Mouse (Mus musculus) limb, embryonic 15.5 days (tissue): ENCODE data around the gene Tubb2b. TPM values are rescaled to one million over a fixed set of nuclear protein-coding genes. Genes with fewer than 3 reads are reported as not detected.

ENCODE experiments used
- ATAC-seq: fragments of 200-750 bp; cut with Nextera tagmentation; 2 replicates; pipeline ENCODE4 v1.8.0; 2017; ENCODE audit warnings: low read depth, moderate TSS enrichment; ENCODE audit not compliant: insufficient number of reproducible peaks, low FRiP score, low TSS enrichment
- H3K27ac ChIP-seq: fragments of 300-500 bp; sonication (generic); 2 replicates; pipeline ENCODE4 v1.5.1; 2015; ENCODE audit warnings: moderate library complexity, mild to moderate bottlenecking, inconsistent platforms
- H3K27me3 ChIP-seq: fragments of 300-500 bp; sonication (generic); 2 replicates; pipeline ENCODE4 v1.6.1; 2015; ENCODE audit warnings: inconsistent platforms
- H3K36me3 ChIP-seq: fragments of 300-500 bp; sonication (generic); 2 replicates; pipeline ENCODE4 v1.6.1; 2015; ENCODE audit warnings: inconsistent platforms
- H3K4me1 ChIP-seq: fragments of 300-500 bp; sonication (generic); 2 replicates; pipeline ENCODE4 v1.6.1; 2015; ENCODE audit warnings: inconsistent platforms
- H3K4me2 ChIP-seq: fragments of 300-500 bp; sonication (generic); 2 replicates; pipeline ENCODE4 v1.6.1; 2015; ENCODE audit warnings: mild to moderate bottlenecking, inconsistent platforms
- H3K4me3 ChIP-seq: fragments of 300-500 bp; sonication (generic); 2 replicates; pipeline ENCODE4 v1.5.1; 2015; ENCODE audit warnings: mild to moderate bottlenecking, inconsistent platforms
- H3K9ac ChIP-seq: fragments of 300-500 bp; sonication (generic); 2 replicates; pipeline ENCODE4 v1.6.1; 2015; ENCODE audit warnings: inconsistent platforms
- H3K9me3 ChIP-seq: fragments of 300-500 bp; sonication (generic); 2 replicates; pipeline ENCODE4 v1.6.1; 2016; ENCODE audit warnings: inconsistent platforms
- WGBS: fragments of 180-500 bp; shearing (Covaris S2); methylation state at CpG from one replicate; pipeline ENCODE4 v1.1.7; 2015; 5-methylcytosine and 5-hydroxymethylcytosine counted together
- polyA plus RNA-seq: library from polyadenylated mRNA; unstranded; fragments of >200 nt; fragmentation: Nextera tagmentation; extraction: Ambion mirVana; gene quantifications from 2 replicates; pipeline ENCODE4 v1.2.1, GENCODE M21; 2015

Gene Tubb2b
- polyA plus RNA-seq, 1 experiment from 2014 or later: 33.5 TPM

- Histone ChIP-seq H3K9ac (no peak overlapping the region), H3K4me3 (no peak overlapping the region), H3K36me3 (no peaks in the 10 kb centered on the region), H3K4me2 (no peak overlapping the region), H3K9me3 (no peaks in the 10 kb centered on the region), H3K4me1 (no peaks in the 10 kb centered on the region), H3K27me3 (no peaks in the 10 kb centered on the region), H3K27ac (no peak overlapping the region)
- 74% methylated on average over 6 of the region's 6 CpGs for WGBS
- ATAC-seq: no peak
Observed at GRCm38 (mm10) chr13:34116508-34116907, 13.8 kb downstream of the Tubb2b start.

GRCm38 (mm10) chr13:34114654-34115053 lies 15.6 kb downstream of the Tubb2b start:
- WGBS: 55% methylated on average over 4 of the region's 4 CpGs
- Histone ChIP-seq H3K4me2 (no peak overlapping the region), H3K36me3 (no peaks in the 10 kb centered on the region), H3K4me3 (no peak overlapping the region), H3K9ac (no peak overlapping the region), H3K4me1 (no peaks in the 10 kb centered on the region), H3K9me3 (no peaks in the 10 kb centered on the region), H3K27me3 (no peaks in the 10 kb centered on the region), H3K27ac (no peak overlapping the region)
- ATAC-seq: no peak

GRCm38 (mm10) chr13:34113086-34113485 lies 17.2 kb downstream of the Tubb2b start:
- 89% methylated on average over 3 of the region's 3 CpGs for WGBS

DNA sequence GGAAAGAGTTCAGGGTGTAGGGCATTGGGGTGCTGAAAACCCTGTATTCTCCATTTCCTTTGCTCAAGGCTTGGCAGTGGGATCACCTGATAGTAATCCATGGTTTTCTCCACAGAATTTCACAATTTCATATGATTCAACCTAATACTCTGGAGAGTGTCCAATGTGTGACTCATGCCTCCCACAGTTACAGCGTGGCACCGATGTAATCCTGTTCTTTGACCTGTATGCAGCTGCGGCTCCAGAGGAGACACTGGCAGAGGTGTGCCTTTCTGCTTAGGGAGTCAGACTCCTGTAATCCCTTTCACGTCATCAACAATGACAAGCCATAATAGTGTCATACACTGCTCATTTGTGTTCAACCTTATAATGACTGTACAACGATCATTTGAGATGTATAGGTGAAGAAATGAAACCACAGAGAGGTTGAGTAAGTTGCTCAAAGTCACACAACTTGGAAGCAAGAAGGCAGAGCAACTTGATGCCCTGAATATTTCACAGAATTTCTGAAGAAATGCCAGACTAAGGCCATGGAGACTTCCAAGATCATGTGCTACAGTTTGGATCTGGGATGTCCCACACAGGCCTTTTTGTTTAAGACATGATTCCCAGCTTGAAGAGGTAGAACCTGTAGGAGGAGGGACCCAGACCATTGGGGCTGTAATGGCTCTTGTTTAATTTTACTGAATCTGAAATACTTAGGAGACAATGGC lies 17.7 kb downstream of the Tubb2b start:
- WGBS: 64% methylated on average over 5 of the region's 5 CpGs
- Histone ChIP-seq H3K4me3 (no peak overlapping the region), H3K27ac (no peak overlapping the region), H3K9me3 (no peaks in the 10 kb centered on the region), H3K9ac (no peak overlapping the region), H3K36me3 (no peaks in the 10 kb centered on the region), H3K4me2 (no peak overlapping the region), H3K27me3 (no peaks in the 10 kb centered on the region), H3K4me1 (no peaks in the 10 kb centered on the region)
- ATAC-seq: no peak

More at GRCm38 (mm10) chr13:34113086-34113485, 17.2 kb downstream of the Tubb2b start:
- no peak overlapping the region for H3K4me3 ChIP-seq
- H3K36me3 ChIP-seq: no peaks in the 10 kb centered on the region
- H3K27me3 ChIP-seq: no peaks in the 10 kb centered on the region
- H3K4me1 ChIP-seq: no peaks in the 10 kb centered on the region
- no peak overlapping the region for H3K27ac ChIP-seq
- H3K9me3 ChIP-seq: no peaks in the 10 kb centered on the region
- no peak overlapping the region for H3K4me2 ChIP-seq
- H3K9ac ChIP-seq: no peak overlapping the region
- ATAC-seq: no peak

DNA sequence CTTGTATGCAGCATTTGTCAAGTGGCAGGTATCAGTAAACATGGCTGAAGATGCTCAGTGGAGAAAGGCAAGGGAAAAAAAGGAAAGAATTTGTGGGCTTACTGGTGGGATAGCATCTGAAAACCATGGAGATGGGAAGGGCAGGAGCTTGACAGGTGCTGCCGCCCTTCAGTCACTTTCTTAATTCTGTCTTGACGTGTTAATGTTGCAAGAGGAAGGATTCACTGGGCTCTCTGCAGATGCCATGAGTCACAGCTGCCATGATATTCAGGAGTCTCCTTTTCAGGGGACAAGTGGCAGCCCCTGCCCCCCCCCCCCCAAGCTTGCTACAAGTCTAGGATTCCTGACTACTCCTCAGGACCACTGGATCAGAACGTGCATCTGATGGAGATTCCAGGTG lies 18.4 kb downstream of the Tubb2b start:
- H3K4me3 ChIP-seq: no peak overlapping the region
- whole genome bisulfite sequencing: 78% methylated on average over 3 of the region's 3 CpGs
- no peak for ATAC-seq

DNA sequence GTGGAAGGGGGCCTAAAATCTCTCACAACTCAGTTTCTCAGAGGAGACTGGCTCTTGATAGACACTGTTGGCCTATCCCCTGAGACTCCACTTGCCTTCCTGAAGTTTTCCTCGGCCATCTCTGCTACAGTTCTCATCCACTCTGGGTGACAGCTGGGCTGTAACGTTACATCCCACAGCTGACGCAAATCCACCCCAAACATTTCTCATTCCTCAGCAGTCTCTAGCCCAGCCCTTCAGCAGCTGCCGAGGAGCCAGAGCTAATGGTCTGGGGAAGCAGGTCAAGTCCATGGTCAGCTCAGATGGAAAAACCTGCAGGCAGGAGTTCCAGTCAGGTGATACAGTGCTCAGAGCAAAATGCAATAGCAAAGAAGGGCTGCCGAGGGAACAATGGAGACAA lies 19.2 kb downstream of the Tubb2b start:
- Histone ChIP-seq H3K36me3 (no peaks in the 10 kb centered on the region), H3K27me3 (no peaks in the 10 kb centered on the region), H3K27ac (no peak overlapping the region), H3K4me2 (no peak overlapping the region), H3K9ac (no peak overlapping the region), H3K4me3 (no peak overlapping the region), H3K4me1 (no peaks in the 10 kb centered on the region), H3K9me3 (no peaks in the 10 kb centered on the region)
- no peak for ATAC-seq
- 65% methylated on average over 5 of the region's 5 CpGs for WGBS

More for the DNA sequence above, 18.4 kb downstream of the Tubb2b start:
- Histone ChIP-seq H3K9me3 (no peaks in the 10 kb centered on the region), H3K4me1 (no peaks in the 10 kb centered on the region), H3K4me2 (no peak overlapping the region), H3K36me3 (no peaks in the 10 kb centered on the region), H3K9ac (no peak overlapping the region), H3K27me3 (no peaks in the 10 kb centered on the region), H3K27ac (no peak overlapping the region)

DNA sequence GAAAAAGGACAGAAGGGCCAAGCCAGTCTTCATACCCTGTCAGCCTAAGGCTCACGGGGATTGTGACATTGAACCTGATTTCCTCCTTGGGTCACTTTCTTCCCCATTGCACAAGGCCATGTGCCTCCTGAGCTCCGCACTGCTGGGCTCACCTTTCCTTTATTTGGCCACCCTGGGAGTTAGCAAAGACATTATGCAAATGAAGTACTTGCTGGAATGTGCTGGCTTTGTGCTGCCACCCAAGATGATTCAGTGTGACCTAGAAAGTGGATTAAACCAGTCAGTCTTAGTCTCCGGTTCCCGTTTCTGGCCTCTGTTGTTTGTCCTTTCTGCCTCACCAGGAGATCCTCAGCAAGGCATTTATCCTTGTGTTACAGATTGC lies 20.6 kb downstream of the Tubb2b start:
- WGBS: 70% methylated on average over 4 of the region's 4 CpGs
- ATAC-seq: no peak
- no peak overlapping the region for H3K4me3 ChIP-seq
- no peaks in the 10 kb centered on the region for H3K9me3 ChIP-seq
- no peaks in the 10 kb centered on the region for H3K4me1 ChIP-seq
- no peak overlapping the region for H3K4me2 ChIP-seq
- H3K9ac ChIP-seq: no peak overlapping the region
- no peak overlapping the region for H3K27ac ChIP-seq
- H3K36me3 ChIP-seq: no peaks in the 10 kb centered on the region
- H3K27me3 ChIP-seq: no peaks in the 10 kb centered on the region

- Histone ChIP-seq H3K4me3 (no peak overlapping the region), H3K36me3 (no peaks in the 10 kb centered on the region), H3K4me2 (no peak overlapping the region), H3K4me1 (no peaks in the 10 kb centered on the region), H3K27me3 (no peaks in the 10 kb centered on the region), H3K9ac (no peak overlapping the region), H3K27ac (no peak overlapping the region), H3K9me3 (no peaks in the 10 kb centered on the region)
- WGBS: 84% methylated on average over 4 of the region's 4 CpGs
- ATAC-seq: no peak
Observed at GRCm38 (mm10) chr13:34109035-34109676, 21.1 kb downstream of the Tubb2b start.

DNA sequence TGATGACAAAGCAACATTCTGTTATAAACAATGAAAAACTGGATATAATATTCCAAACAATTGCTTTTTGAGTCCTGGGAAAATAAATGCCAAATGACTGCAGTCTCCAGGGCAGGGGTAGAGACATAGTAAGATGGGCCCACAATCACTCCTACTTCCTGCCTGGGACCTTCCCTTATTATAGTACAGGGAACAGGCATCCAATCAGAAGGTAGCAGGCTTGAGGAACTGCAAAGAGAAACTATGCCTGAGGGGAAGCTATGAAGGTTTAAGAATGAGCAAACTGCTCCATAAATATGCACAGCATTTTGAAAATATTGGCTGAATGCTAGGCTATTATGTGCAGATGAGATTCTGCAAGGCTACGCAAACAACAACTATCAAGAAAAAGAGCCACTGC lies 23.3 kb downstream of the Tubb2b start:
- H3K4me3 ChIP-seq: no peak overlapping the region
- H3K27me3 ChIP-seq: no peaks in the 10 kb centered on the region
- no peak overlapping the region for H3K9ac ChIP-seq
- WGBS: 86% methylated on average over 1 of the region's 1 CpGs
- no peak overlapping the region for H3K4me2 ChIP-seq
- no peaks in the 10 kb centered on the region for H3K36me3 ChIP-seq
- no peak for ATAC-seq
- no peaks in the 10 kb centered on the region for H3K4me1 ChIP-seq
- no peaks in the 10 kb centered on the region for H3K9me3 ChIP-seq
- no peak overlapping the region for H3K27ac ChIP-seq

DNA sequence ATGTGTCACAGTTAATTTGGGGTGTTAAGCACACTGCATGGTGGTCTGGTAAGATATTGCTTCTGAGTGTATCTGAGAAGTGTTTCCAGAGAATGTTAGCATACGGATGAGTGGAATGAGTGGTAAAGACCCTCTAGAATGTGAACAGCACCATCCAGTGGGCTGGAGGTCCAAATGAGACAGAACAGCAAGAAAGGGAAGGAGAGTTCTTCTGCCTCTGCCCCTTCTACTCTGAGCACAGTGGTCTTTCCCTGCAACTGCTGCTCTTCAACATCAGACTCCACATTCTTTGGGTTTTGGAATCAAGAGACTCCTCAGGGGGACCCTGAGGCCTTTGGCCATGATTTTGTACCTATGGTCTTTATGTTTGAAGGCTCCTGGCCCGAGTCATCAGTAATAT lies 24.0 kb downstream of the Tubb2b start:
- no peak for ATAC-seq
- H3K4me2 ChIP-seq: no peak overlapping the region
- no peak overlapping the region for H3K4me3 ChIP-seq
- H3K4me1 ChIP-seq: no peaks in the 10 kb centered on the region
- H3K9me3 ChIP-seq: no peaks in the 10 kb centered on the region
- H3K27me3 ChIP-seq: no peaks in the 10 kb centered on the region
- H3K36me3 ChIP-seq: no peaks in the 10 kb centered on the region
- H3K27ac ChIP-seq: no peak overlapping the region
- no peak overlapping the region for H3K9ac ChIP-seq
- 82% methylated on average over 2 of the region's 2 CpGs for WGBS

DNA sequence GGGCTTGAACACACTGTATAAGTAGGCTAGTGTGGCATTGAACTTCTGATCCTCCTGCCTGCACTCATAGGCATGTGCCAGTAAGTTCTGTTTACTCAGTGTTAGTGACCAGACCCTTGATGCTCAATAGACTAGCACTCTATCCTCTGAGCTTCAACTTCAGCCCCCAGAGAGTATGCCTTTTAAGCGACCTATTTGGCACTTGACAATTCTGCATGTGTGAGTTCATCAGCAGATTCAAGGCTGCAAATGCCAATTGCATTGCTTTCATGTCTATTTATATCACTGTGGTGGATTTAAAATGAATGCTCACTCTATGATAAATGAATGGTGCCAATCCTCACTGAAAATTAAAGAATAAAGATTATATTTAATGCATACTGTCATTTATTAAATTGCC lies 24.9 kb downstream of the Tubb2b start:
- Histone ChIP-seq H3K4me1 (no peaks in the 10 kb centered on the region), H3K4me2 (no peak overlapping the region), H3K27me3 (no peaks in the 10 kb centered on the region), H3K27ac (no peak overlapping the region), H3K36me3 (no peaks in the 10 kb centered on the region), H3K9ac (no peak overlapping the region), H3K9me3 (no peaks in the 10 kb centered on the region), H3K4me3 (no peak overlapping the region)
- WGBS: 81% methylated on average over 1 of the region's 1 CpGs
- no peak for ATAC-seq

DNA sequence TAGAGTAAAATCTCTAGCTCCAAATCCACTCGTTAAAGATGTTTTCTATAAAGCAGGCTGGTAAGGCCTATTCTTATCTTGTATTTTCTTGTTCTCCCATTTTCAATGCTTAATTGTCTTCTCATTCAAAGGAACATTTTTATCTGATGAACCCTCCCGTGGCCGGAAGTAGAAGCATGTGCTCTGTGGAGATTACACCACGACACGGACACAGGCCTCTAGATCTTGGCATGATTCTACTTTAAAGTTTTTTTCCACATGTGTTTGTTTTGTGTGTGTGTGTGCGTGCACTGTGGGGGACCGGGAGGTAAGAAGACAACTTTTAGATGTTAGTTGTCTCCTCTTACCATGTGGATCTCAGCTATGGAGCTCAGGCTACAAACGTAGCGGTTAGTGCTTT lies 28.4 kb downstream of the Tubb2b start:
- Histone ChIP-seq H3K9ac (no peak overlapping the region), H3K27me3 (no peaks in the 10 kb centered on the region), H3K4me2 (no peak overlapping the region), H3K4me1 (no peaks in the 10 kb centered on the region), H3K36me3 (no peaks in the 10 kb centered on the region), H3K9me3 (no peaks in the 10 kb centered on the region), H3K4me3 (no peak overlapping the region), H3K27ac (no peak overlapping the region)
- no peak for ATAC-seq
- WGBS: 84% methylated on average over 9 of the region's 9 CpGs
